Mouse (Mus musculus) MEL (cell line): ENCODE measurements around the gene Plcb4.

Experiments used
- MAX ChIP-seq: IDR thresholded peaks from 2 replicates; pipeline ENCODE4 v1.6.1; 2011; ENCODE audit warnings: low read length, improper control_type of control experiment
- RAD21 ChIP-seq: IDR thresholded peaks from 2 replicates; pipeline ENCODE4 v1.6.1; 2011; ENCODE audit warnings: mild to moderate bottlenecking, low read depth, low read length, improper control_type of control experiment

- TF ChIP-seq MAX (no peak), RAD21 (no peak)
These were observed 326.9 kb downstream of the Plcb4 start for GRCm38 (mm10) chr2:135985536-135986265.
